Mouse (Mus musculus) midbrain, postnatal 0 days (tissue): ENCODE measurements around the gene Lin9. TPM values are rescaled to one million over a fixed set of nuclear protein-coding genes. Genes with fewer than 3 reads are reported as not detected.

Experiments used
- ATAC-seq: fragments of 200-750 bp; cut with Nextera tagmentation; 2 replicates; pipeline ENCODE4 v1.8.0; 2017; ENCODE audit warnings: moderate number of reproducible peaks, mild to moderate bottlenecking, moderate TSS enrichment, moderate library complexity; ENCODE audit not compliant: low FRiP score
- DNase-seq: peaks from one replicate; pipeline ENCODE4 v3.0.0-alpha.2; 2015; ENCODE audit warnings: low spot score
- H3K27ac ChIP-seq: fragments of 300-500 bp; sonication (generic); 2 replicates; pipeline ENCODE4 v1.5.1; 2014; ENCODE audit warnings: low read depth, mild to moderate bottlenecking, low read length, mixed read lengths
- H3K27me3 ChIP-seq: fragments of 300-500 bp; sonication (generic); 2 replicates; pipeline ENCODE4 v1.6.1; 2014; ENCODE audit warnings: low read length, control low read depth, mixed read lengths; ENCODE audit not compliant: insufficient read depth
- H3K36me3 ChIP-seq: fragments of 300-500 bp; sonication (generic); 2 replicates; pipeline ENCODE4 v1.6.1; 2014; ENCODE audit warnings: low read length, control low read depth, mixed read lengths; ENCODE audit not compliant: insufficient read depth
- H3K4me1 ChIP-seq: fragments of 300-500 bp; sonication (generic); 2 replicates; pipeline ENCODE4 v1.6.1; 2014; ENCODE audit warnings: mild to moderate bottlenecking, control low read depth, antibody characterized with exemption, low read length, mixed read lengths; ENCODE audit not compliant: insufficient read depth
- H3K4me2 ChIP-seq: fragments of 300-500 bp; sonication (generic); 2 replicates; pipeline ENCODE4 v1.6.1; 2014; ENCODE audit warnings: low read depth, mild to moderate bottlenecking, low read length, mixed read lengths; ENCODE audit not compliant: poor library complexity, severe bottlenecking
- H3K4me3 ChIP-seq: fragments of 300-500 bp; sonication (generic); 2 replicates; pipeline ENCODE4 v1.5.1; 2014; ENCODE audit warnings: low read depth, mild to moderate bottlenecking, low read length, moderate library complexity
- H3K9ac ChIP-seq: fragments of 300-500 bp; sonication (generic); replicated peaks from 2 replicates; pipeline ENCODE4 v1.6.1; 2014; ENCODE audit warnings: mild to moderate bottlenecking, low read length, moderate library complexity, mixed read lengths; ENCODE audit not compliant: poor library complexity, severe bottlenecking
- H3K9me3 ChIP-seq: fragments of 300-500 bp; sonication (generic); 2 replicates; pipeline ENCODE4 v1.6.1; 2016; ENCODE audit warnings: low read length, control low read depth
- CTCF ChIP-seq: IDR thresholded peaks from 2 replicates; pipeline ENCODE4 v1.5.1; 2016; ENCODE audit warnings: antibody characterized with exemption, mild to moderate bottlenecking
- WGBS: fragments of 180-500 bp; shearing (Covaris S2); extraction: QIAGEN DNeasy Blood & Tissue Kit; methylation state at CpG from one replicate; pipeline ENCODE4 v1.1.7; 2014; 5-methylcytosine and 5-hydroxymethylcytosine counted together
- polyA plus RNA-seq: library from polyadenylated mRNA; unstranded; fragments of >200 nt; fragmentation: Nextera tagmentation; extraction: Ambion mirVana; gene quantifications from 2 replicates; pipeline ENCODE4 v1.2.1, GENCODE M21; 2015
- total RNA-seq: library from RNA; depleted of rRNA; stranded (reverse); fragments of >200 nt; gene quantifications from 2 replicates; pipeline ENCODE4 v1.2.3, GENCODE M21; 2014; rRNA removed

The Lin9 gene
- 8.3 and 11.2 TPM in 2 replicates for total RNA-seq
- polyA plus RNA-seq: 3.4 and 4.1 TPM in 2 replicates

DNA sequence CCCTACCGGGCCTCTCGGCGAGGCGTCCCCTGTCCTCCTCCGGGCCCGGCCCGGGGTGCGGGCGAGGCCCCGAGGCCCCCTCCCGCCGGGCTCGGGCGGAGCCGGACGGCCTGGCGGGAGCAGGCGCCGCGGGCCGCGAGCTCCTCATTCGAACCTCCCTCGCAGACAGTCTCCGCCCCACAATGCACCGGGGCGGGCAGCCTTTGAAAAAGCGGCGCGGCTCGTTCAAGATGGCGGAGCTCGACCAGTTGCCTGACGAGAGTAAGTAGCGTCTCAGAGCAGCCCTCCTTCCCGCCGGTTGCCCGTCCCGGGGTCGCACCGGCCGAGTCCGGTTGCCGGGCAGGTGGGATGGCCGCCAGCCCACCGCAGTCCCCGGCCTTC lies at the start of gene Lin9:
Gene Lin9, plus strand, starts transcription at position 14 of the 381 bp plus-strand sequence.
- WGBS: 1% methylated on average over 34 of the region's 47 CpGs
- peak; percentile 95 for DNase-seq

DNA sequence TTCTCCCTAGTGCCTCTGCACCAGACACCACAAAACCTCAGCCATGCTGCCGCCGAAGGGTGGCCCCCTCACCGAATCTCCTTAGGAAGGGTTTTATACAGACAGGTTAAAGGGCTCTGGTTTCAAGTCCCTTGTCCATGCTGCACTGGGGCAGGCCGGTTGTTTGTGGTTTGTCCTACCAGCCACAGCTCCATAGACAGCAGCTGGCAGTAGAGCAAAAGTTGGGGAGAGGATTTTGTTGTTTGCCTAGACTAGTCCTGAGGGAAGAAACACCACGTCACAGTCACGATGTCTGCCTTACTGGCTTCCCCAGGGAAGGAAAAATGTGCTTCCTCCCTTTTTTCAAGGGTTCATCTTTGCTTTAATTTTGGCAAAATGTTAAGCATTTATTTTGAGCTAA lies 40.4 kb upstream of the Lin9 start:
- 94% methylated on average over 6 of the region's 6 CpGs for WGBS
- H3K4me3 ChIP-seq: no peak overlapping the region
- no peaks in the 10 kb centered on the region for H3K9me3 ChIP-seq
- H3K27me3 ChIP-seq: no peaks in the 10 kb centered on the region
- peaks cover 69% of the 10 kb centered on the region for H3K36me3 ChIP-seq
- H3K4me1 ChIP-seq: no peaks in the 10 kb centered on the region
- H3K9ac ChIP-seq: no peak overlapping the region
- TF ChIP-seq CTCF: no peak
- H3K4me2 ChIP-seq: no peak overlapping the region
- DNase-seq: no peak
- H3K27ac ChIP-seq: no peak overlapping the region
- ATAC-seq: no peak

More for the DNA sequence above, at the start of gene Lin9:
- TF ChIP-seq CTCF: no peak
- Histone ChIP-seq H3K4me1 (no peaks in the 10 kb centered on the region), H3K36me3 (no peaks in the 10 kb centered on the region), H3K4me3 (peak within 1 kb of the TSS; percentile 97), H3K4me2 (peak within 1 kb of the TSS; percentile 92), H3K27me3 (no peaks in the 10 kb centered on the region), H3K27ac (peak within 1 kb of the TSS; percentile 73), H3K9ac (peak within 1 kb of the TSS; percentile 86), H3K9me3 (no peaks in the 10 kb centered on the region)
- ATAC-seq: peak; percentile 88

DNA sequence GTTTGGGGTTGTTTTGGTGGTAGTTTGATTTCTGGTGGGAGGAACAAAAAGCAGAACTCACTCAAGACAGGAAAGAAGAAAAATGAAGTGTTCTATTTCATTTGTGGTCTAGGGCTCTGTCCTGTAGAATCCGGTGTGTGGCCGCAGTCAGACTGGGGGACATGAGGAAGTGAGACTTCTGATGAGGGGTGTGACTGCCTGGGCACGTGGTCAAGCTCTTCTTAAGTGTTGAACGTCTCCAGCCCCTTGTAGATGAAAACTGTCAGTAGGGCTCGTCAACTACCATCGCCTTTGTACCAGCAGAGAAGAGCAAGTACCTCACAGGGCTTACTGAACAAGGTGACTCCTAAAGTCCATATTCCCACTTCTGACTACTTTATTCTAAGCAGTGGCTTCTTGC lies 39.1 kb upstream of the Lin9 start:
- no peaks in the 10 kb centered on the region for H3K27me3 ChIP-seq
- WGBS: 92% methylated on average over 6 of the region's 6 CpGs
- DNase-seq (no peak), ATAC-seq (no peak)
- H3K4me1 ChIP-seq: no peaks in the 10 kb centered on the region
- no peak overlapping the region for H3K27ac ChIP-seq
- no peak overlapping the region for H3K4me3 ChIP-seq
- H3K9ac ChIP-seq: no peak overlapping the region
- H3K36me3 ChIP-seq: peaks cover 60% of the 10 kb centered on the region
- no peak overlapping the region for H3K4me2 ChIP-seq
- TF ChIP-seq CTCF: no peak
- H3K9me3 ChIP-seq: no peaks in the 10 kb centered on the region

DNA sequence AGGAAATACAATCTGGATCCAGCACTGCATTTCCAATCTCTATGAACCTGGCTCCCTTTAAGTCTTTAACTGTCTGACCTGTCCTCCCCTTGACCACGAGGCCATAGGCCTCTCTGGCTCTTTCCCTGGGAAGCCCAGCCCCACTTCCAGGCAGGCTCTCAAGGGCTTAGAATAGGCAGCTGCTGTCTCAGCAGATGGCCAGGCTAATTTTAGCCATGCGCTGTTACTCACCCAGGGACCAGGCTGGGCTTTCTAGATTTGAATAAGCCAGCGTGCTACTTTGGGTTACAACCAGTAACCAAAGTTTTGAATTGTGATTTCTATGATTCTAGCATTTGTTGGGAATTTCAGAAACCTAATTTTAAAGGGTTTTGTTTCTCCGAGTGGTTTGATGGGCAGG lies 36.4 kb upstream of the Lin9 start:
- peaks cover 32% of the 10 kb centered on the region for H3K36me3 ChIP-seq
- H3K4me1 ChIP-seq: no peaks in the 10 kb centered on the region
- TF ChIP-seq CTCF: no peak
- H3K27me3 ChIP-seq: no peaks in the 10 kb centered on the region
- ATAC-seq (no peak), DNase-seq (peak; percentile 41)
- H3K9me3 ChIP-seq: no peaks in the 10 kb centered on the region
- H3K9ac ChIP-seq: no peak overlapping the region
- H3K4me3 ChIP-seq: no peak overlapping the region
- H3K4me2 ChIP-seq: no peak overlapping the region
- 64% methylated on average over 4 of the region's 4 CpGs for WGBS
- no peak overlapping the region for H3K27ac ChIP-seq

DNA sequence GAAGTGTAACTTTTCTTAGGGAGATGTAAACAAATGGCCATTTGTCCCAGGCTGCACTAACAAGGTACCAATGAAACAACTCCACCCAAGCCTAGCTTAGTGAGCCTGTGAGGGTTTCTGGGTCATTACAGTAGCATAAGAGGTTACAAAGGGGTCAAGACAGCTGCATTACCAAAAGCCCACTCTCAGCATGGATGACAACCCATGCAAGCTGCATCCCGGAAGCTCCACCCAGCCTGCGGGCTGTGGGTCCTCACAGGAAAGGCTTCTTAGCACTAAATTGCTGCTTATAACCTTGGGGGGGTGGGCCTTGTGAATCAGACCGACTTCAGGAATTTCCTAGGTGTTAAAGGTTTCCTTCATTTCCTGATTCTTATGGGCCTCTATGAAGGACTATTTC lies 34.8 kb upstream of the Lin9 start:
- WGBS: 88% methylated on average over 3 of the region's 3 CpGs
- DNase-seq: no peak
- H3K9me3 ChIP-seq: no peaks in the 10 kb centered on the region
- peaks cover 19% of the 10 kb centered on the region for H3K36me3 ChIP-seq
- H3K9ac ChIP-seq: no peak overlapping the region
- no peak for ATAC-seq
- no peaks in the 10 kb centered on the region for H3K27me3 ChIP-seq
- no peak for TF ChIP-seq CTCF
- H3K4me3 ChIP-seq: no peak overlapping the region
- no peak overlapping the region for H3K4me2 ChIP-seq
- H3K27ac ChIP-seq: no peak overlapping the region
- no peaks in the 10 kb centered on the region for H3K4me1 ChIP-seq

DNA sequence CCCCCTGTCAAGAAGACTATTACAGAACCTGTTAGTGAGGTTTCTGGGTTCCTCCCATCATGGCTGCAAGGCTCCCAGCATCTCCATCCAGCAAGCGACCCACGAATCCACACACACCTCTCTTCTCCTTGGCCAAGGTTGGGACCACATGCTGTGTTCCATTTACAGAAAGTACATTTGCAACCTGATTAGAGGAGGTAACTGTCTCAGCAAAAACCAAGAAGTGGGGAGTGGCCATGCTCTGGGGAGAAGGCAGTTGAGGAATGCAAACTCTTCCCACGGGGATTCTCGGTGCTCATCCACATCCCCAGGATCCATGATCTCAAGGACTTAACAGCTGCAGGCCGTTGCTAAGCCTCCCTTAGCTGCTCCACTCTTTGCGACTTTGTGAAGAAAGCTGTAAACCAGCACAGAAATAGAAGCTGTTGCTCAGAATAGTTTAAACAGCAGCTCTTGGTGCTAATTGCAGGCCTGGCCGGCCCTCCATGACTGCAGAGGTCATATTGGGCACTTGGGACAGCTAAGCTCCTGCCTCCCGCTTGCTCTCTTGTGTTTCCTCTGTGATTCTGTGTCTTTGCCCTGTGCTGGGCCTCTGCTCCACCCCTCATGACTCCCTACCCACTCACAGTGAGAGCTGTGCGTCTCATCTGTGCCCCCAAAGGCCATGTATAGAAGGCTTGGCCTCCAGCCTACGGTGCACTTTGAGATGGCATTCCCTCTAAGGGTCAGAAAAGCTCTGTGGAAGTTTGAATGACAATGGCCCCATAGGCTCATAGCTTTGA lies 34.0 kb upstream of the Lin9 start:
- TF ChIP-seq CTCF: no peak
- DNase-seq (no peak), ATAC-seq (no peak)
- Histone ChIP-seq H3K9ac (no peak overlapping the region), H3K36me3 (peaks cover 10% of the 10 kb centered on the region), H3K4me1 (no peaks in the 10 kb centered on the region), H3K4me2 (no peak overlapping the region), H3K27ac (no peak overlapping the region), H3K9me3 (no peaks in the 10 kb centered on the region), H3K4me3 (no peak overlapping the region), H3K27me3 (no peaks in the 10 kb centered on the region)
- 82% methylated on average over 10 of the region's 10 CpGs for WGBS
